Mouse (Mus musculus) embryonic facial prominence, embryonic 11.5 days (tissue): Measurements from ENCODE around the gene Ceacam19. TPM values are rescaled to one million over a fixed set of nuclear protein-coding genes. Genes with fewer than 3 reads are reported as not detected.

Source experiments
- ATAC-seq: fragments of 200-750 bp; cut with Nextera tagmentation; replicated peaks from 2 replicates; pipeline ENCODE4 v1.8.0; 2017; ENCODE audit warnings: low read depth; ENCODE audit not compliant: insufficient number of reproducible peaks, low FRiP score, low TSS enrichment
- DNase-seq: peaks from one replicate; pipeline ENCODE4 v3.0.0-alpha.2; 2015; ENCODE audit warnings: low spot score
- H3K27ac ChIP-seq: fragments of 300-500 bp; sonication (generic); replicated peaks from 2 replicates; pipeline ENCODE4 v1.5.1; 2014; ENCODE audit warnings: mild to moderate bottlenecking, low read depth, low read length, control low read depth
- H3K27me3 ChIP-seq: fragments of 300-500 bp; sonication (generic); 2 replicates; pipeline ENCODE4 v1.6.1; 2014; ENCODE audit warnings: mild to moderate bottlenecking, low read length, moderate library complexity, mixed read lengths; ENCODE audit not compliant: control insufficient read depth, insufficient read depth
- H3K36me3 ChIP-seq: fragments of 300-500 bp; sonication (generic); replicated peaks from 2 replicates; pipeline ENCODE4 v1.6.1; 2014; ENCODE audit warnings: low read depth, mild to moderate bottlenecking, low read length, moderate library complexity, mixed read lengths; ENCODE audit not compliant: control insufficient read depth, insufficient read depth
- H3K4me1 ChIP-seq: fragments of 300-500 bp; sonication (generic); 2 replicates; pipeline ENCODE4 v1.6.1; 2014; ENCODE audit warnings: low read length, mixed read lengths; ENCODE audit not compliant: control insufficient read depth, insufficient read depth
- H3K4me2 ChIP-seq: fragments of 300-500 bp; sonication (generic); 2 replicates; pipeline ENCODE4 v1.6.1; 2014; ENCODE audit warnings: low read depth, mild to moderate bottlenecking, control low read depth, low read length, moderate library complexity
- H3K4me3 ChIP-seq: fragments of 300-500 bp; sonication (generic); 2 replicates; pipeline ENCODE4 v1.5.1; 2014; ENCODE audit warnings: low read depth, low read length, control low read depth
- H3K9ac ChIP-seq: fragments of 300-500 bp; sonication (generic); replicated peaks from 2 replicates; pipeline ENCODE4 v1.6.1; 2014; ENCODE audit warnings: mild to moderate bottlenecking, control low read depth, low read length
- H3K9me3 ChIP-seq: fragments of 300-500 bp; sonication (generic); replicated peaks from 2 replicates; pipeline ENCODE4 v1.6.1; 2016; ENCODE audit warnings: mild to moderate bottlenecking, low read length, inconsistent platforms, mixed read lengths; ENCODE audit not compliant: control insufficient read depth
- WGBS: fragments of 180-500 bp; shearing (Covaris S2); extraction: QIAGEN DNeasy Blood & Tissue Kit; methylation state at CpG from one replicate; pipeline ENCODE4 v1.1.7; 2014; 5-methylcytosine and 5-hydroxymethylcytosine counted together
- polyA plus RNA-seq: library from polyadenylated mRNA; unstranded; fragments of >200 nt; fragmentation: Nextera tagmentation; extraction: Ambion mirVana; gene quantifications from 2 replicates; pipeline ENCODE4 v1.2.1, GENCODE M21; 2014

Ceacam19 gene
- polyA plus RNA-seq, 1 experiment from 2014 or later = not detected

DNA sequence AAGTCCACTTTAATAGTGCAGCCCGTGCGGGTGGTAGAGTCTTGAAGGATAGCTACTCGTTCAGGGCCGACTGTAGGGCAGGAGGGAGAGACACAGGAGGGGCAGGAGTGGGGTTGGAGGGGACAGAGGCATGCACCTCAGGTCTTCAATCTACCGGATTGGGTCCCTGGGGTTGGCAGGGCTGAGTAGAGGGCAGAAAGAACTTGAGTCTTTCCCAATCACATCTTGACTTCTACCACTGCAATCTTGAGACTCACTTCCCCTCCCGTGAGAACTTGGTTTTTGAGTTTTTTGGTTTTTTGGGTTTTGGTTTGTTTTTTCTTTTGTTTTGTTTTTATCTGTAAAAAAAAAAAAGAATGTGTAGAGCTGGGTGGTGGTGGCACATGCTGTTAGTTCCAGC lies 31.5 kb downstream of the Ceacam19 start:
- Histone ChIP-seq H3K4me2 (no peak overlapping the region), H3K27me3 (peaks cover 7% of the 10 kb centered on the region; the same call in 1 of the 2 replicates), H3K4me1 (no peaks in the 10 kb centered on the region; the same call in 1 of the 2 replicates), H3K27ac (no peak overlapping the region), H3K9ac (no peak overlapping the region), H3K4me3 (no peak overlapping the region), H3K9me3 (no peaks in the 10 kb centered on the region), H3K36me3 (no peaks in the 10 kb centered on the region)
- WGBS = 89% methylated on average over 6 of the region's 6 CpGs
- ATAC-seq (no peak), DNase-seq (no peak)

- Histone ChIP-seq H3K4me3 (no peak overlapping the region), H3K27ac (no peak overlapping the region), H3K4me2 (no peak overlapping the region), H3K9me3 (no peaks in the 10 kb centered on the region), H3K36me3 (no peaks in the 10 kb centered on the region), H3K27me3 (peaks cover 9% of the 10 kb centered on the region; the same call in 1 of the 2 replicates), H3K9ac (no peak overlapping the region), H3K4me1 (no peaks in the 10 kb centered on the region; the same call in 1 of the 2 replicates)
- WGBS = 83% methylated on average over 5 of the region's 5 CpGs
- no peak for ATAC-seq
- no peak for DNase-seq
Measured at GRCm38 (mm10) chr7:19855663-19856062, 32.1 kb downstream of the Ceacam19 start.

DNA sequence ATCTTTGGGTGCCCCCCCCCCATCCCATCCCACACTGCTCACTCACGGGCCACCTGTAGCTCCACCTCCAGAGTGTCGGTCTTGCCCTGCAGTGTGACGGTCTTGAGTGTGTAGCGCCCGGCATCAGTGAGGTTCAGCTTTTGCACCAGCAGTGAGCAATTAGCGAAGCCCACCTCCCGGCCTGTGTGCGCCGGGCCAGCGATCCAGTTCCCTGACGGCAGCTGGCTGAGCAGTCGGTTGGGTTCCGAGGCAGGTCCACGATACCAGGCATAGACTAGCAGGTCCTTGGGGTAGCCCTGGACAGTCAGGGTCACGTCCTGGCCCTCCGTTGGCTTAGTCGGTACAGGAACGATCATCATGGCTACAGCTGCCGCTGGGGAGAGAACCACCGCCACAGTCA lies 34.2 kb downstream of the Ceacam19 start:
- no peak for DNase-seq
- H3K9me3 ChIP-seq = no peaks in the 10 kb centered on the region
- no peak for ATAC-seq
- no peak overlapping the region for H3K4me2 ChIP-seq
- no peak overlapping the region for H3K27ac ChIP-seq
- H3K36me3 ChIP-seq = no peaks in the 10 kb centered on the region
- H3K4me1 ChIP-seq = no peaks in the 10 kb centered on the region; the same call in 1 of the 2 replicates
- no peak overlapping the region for H3K4me3 ChIP-seq
- H3K27me3 ChIP-seq = peaks cover 9% of the 10 kb centered on the region; the same call in 1 of the 2 replicates
- H3K9ac ChIP-seq = no peak overlapping the region
- 91% methylated on average over 20 of the region's 20 CpGs for WGBS

DNA sequence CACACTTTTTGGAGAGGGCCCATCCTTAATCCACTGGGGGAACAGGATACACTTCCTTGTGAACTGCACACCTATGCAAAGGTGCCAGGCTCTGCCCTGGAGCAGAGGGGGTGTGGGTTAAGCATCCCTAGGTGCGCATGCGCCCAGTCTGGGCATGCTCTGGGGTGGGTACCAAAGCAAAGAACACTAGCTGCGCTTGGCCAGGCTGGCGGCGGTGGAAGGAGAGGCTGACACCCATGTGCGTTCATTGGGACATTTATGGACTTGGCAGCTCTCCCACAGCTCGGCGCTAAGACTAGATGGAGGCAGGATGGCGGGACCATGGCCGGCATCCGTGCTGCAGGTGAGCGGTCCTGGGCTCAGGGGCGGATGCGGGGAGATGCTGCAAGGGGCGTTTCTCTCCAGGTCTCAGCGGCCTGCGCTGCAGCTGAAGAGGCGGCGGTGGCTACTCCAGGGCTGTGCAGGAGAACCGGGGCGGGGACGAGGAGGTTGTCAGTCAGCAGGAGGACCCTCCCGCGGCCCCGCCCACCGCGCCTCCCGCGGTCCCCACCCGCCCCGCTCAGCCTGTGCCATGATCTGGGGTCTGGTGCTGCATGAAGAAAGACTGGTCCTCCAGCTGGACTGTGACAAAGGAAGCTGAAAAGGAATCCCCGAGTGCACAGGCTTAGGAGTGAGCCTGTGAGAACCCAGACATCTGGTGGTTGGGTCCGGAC lies 35.8 kb downstream of the Ceacam19 start, which contains the start of gene Gm19345:
Gene Gm19345, plus strand, starts transcription at position 146 of the 713 bp plus-strand sequence.
- no peak within 1 kb of the TSS for H3K27ac ChIP-seq
- no peaks in the 10 kb centered on the region for H3K36me3 ChIP-seq
- no peaks in the 10 kb centered on the region for H3K9me3 ChIP-seq
- 0 out of 2 replicates have a peak within 1 kb of the TSS, but pooled peaks have one; percentile 18 for H3K9ac ChIP-seq
- WGBS = 3% methylated on average over 33 of the region's 33 CpGs
- H3K4me2 ChIP-seq = peak within 1 kb of the TSS; percentile 37
- peaks cover 9% of the 10 kb centered on the region; the same call in 1 of the 2 replicates for H3K27me3 ChIP-seq
- no peaks in the 10 kb centered on the region; the same call in 1 of the 2 replicates for H3K4me1 ChIP-seq
- DNase-seq = peak; percentile 62
- peak; percentile 26; the same call in 1 of the 2 replicates for ATAC-seq
- no peak within 1 kb of the TSS for H3K4me3 ChIP-seq

- H3K4me3 ChIP-seq = no peak overlapping the region
- H3K9me3 ChIP-seq = no peaks in the 10 kb centered on the region
- no peak overlapping the region for H3K4me2 ChIP-seq
- H3K36me3 ChIP-seq = no peaks in the 10 kb centered on the region
- H3K27ac ChIP-seq = no peak overlapping the region
- peaks cover 5% of the 10 kb centered on the region for H3K27me3 ChIP-seq
- ATAC-seq (no peak), DNase-seq (no peak)
- WGBS = 67% methylated on average over 15 of the region's 15 CpGs
- no peak overlapping the region for H3K9ac ChIP-seq
- no peaks in the 10 kb centered on the region for H3K4me1 ChIP-seq
Measured at GRCm38 (mm10) chr7:19844521-19845171, 43.1 kb downstream of the Ceacam19 start.

GRCm38 (mm10) chr7:19843561-19843960 lies 44.2 kb downstream of the Ceacam19 start:
- Histone ChIP-seq H3K9ac (no peak overlapping the region), H3K4me2 (no peak overlapping the region), H3K36me3 (no peaks in the 10 kb centered on the region), H3K27ac (no peak overlapping the region), H3K27me3 (peaks cover 5% of the 10 kb centered on the region), H3K9me3 (no peaks in the 10 kb centered on the region), H3K4me1 (no peaks in the 10 kb centered on the region), H3K4me3 (no peak overlapping the region)
- WGBS = 5% methylated on average over 11 of the region's 11 CpGs
- DNase-seq (peak; percentile 75), ATAC-seq (peak; percentile 58; the same call in 1 of the 2 replicates)

GRCm38 (mm10) chr7:19842885-19843504 lies 44.8 kb downstream of the Ceacam19 start:
- Histone ChIP-seq H3K4me2 (no peak overlapping the region), H3K27ac (no peak overlapping the region), H3K36me3 (no peaks in the 10 kb centered on the region), H3K4me3 (no peak overlapping the region), H3K9ac (no peak overlapping the region), H3K9me3 (no peaks in the 10 kb centered on the region), H3K4me1 (no peaks in the 10 kb centered on the region), H3K27me3 (peaks cover 5% of the 10 kb centered on the region)
- DNase-seq (no peak), ATAC-seq (0 out of 2 replicates have a peak, but pooled peaks have one; percentile 30)
- 26% methylated on average over 19 of the region's 19 CpGs for WGBS
